Mouse (Mus musculus): ENCODE results near the gene Csrp1. TPM values are rescaled to one million over a fixed set of nuclear protein-coding genes. Genes with fewer than 3 reads are reported as not detected.

Csrp1 gene
- total and polyA plus RNA-seq, 3 experiments: 44.4 to 73.0 TPM; not detected in 1

DNA sequence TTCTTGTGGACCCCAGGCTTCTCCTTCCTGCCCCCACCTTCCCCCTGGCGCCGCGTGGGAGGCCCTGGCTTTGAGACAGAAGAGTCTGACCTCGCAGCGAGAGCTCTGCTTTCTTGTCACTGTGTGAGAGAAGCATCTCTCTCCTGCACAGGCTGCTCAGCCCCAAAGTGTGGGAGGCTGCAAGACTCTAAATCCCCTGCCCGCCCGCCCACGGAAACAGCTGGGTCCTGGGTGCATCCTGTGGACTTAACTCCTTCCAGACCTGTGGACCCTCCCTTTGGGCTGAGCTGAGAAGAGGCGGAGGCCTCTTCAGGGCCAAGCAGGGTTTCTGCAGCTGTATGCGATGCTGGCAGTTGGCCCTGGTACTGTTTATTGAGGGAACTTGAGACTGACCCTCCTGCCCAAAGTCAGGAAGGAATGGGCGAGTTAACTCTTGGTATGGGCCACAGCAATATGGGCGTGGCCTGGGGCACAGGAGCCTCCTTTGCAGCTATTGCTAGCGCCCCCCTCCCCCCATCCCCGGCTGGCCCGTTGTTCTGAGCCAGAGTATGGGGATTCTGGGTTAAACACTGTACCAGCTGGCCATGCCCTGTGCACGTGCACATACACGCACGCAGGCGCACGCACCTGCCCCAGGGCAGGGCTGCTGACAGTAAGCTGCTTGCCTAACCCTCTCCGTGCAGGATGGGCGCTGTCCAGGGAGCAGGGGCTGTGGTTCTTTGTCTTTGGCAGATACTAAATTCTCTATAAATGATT is 59.1 kb downstream of the Csrp1 start, which contains the start of gene Tnni1:
TSS of gene Tnni1 (plus strand) at position 655 of the 756 bp plus-strand sequence.
- DNase-seq (ENCODE audit: low read depth, low spot score): no peak
- Histone ChIP-seq H3K4me3 (ENCODE audit: control insufficient read depth in 1 of 2, insufficient read depth in 1 of 2, low read depth in 2 of 2, low read length in 2 of 2) (no peak within 1 kb of the TSS), H3K36me3 (ENCODE audit: control insufficient read depth in 1 of 2, insufficient read depth in 2 of 2, low read length in 2 of 2) (peaks cover 0 to 4% of the 10 kb centered on the region in 2 experiments; a peak in 1 of 4 replicates), H3K27ac (ENCODE audit: control insufficient read depth, low read depth, low read length) (no peak within 1 kb of the TSS), H3K4me1 (ENCODE audit: control insufficient read depth in 1 of 2, insufficient read depth in 2 of 2, low read length in 2 of 2) (peaks cover 0 to 6% of the 10 kb centered on the region in 2 experiments; a peak in 2 of 4 replicates), H3K9ac (ENCODE audit: control insufficient read depth, low read depth, low read length, poor library complexity, severe bottlenecking) (no peak within 1 kb of the TSS), H3K27me3 (ENCODE audit: control insufficient read depth in 1 of 2, insufficient read depth in 2 of 2, low read length in 2 of 2) (no peaks in the 10 kb centered on the region), H3K9me3 (replicated peaks; ENCODE audit: insufficient read depth, low read length) (no peaks in the 10 kb centered on the region), H3K79me2 (ENCODE audit: control insufficient read depth, insufficient read depth, low read length, poor library complexity) (no peaks in the 10 kb centered on the region)
- TF ChIP-seq JUND (IDR thresholded peaks at IDR 0.05; ENCODE audit: low read depth, low read length) (no peak), ELF1 (IDR thresholded peaks at IDR 0.05; ENCODE audit: low read depth, low read length) (no peak), ZKSCAN1 (IDR thresholded peaks at IDR 0.05; ENCODE audit: low read depth, low read length) (no peak), SIN3A (IDR thresholded peaks at IDR 0.05; ENCODE audit: low read length) (no peak), HCFC1 (IDR thresholded peaks at IDR 0.05; ENCODE audit: low read depth, low read length) (no peak), ZNF384 (IDR thresholded peaks at IDR 0.05; ENCODE audit: low read depth, low read length) (no peak), ETS1 (IDR thresholded peaks at IDR 0.05; ENCODE audit: low read depth, low read length) (no peak), RAD21 (IDR thresholded peaks at IDR 0.05; ENCODE audit: low read depth, low read length) (no peak), RCOR1 (IDR thresholded peaks at IDR 0.05; ENCODE audit: low read depth, low read length) (no peak), MAZ (IDR thresholded peaks at IDR 0.05; ENCODE audit: low read depth, low read length) (no peak), KAT2A (conservative IDR thresholded peaks at IDR 0.05; ENCODE audit: low read depth, low read length) (no peak), CTCF (IDR thresholded peaks at IDR 0.05 in 2 of 3, conservative IDR thresholded peaks at IDR 0.05 in 1 of 3; ENCODE audit: control insufficient read depth in 1 of 3, insufficient read depth in 1 of 3, low read depth in 2 of 3, low read length in 3 of 3, poor library complexity in 1 of 3, severe bottlenecking in 1 of 3) (no peak), MYB (IDR thresholded peaks at IDR 0.05; ENCODE audit: low read depth, low read length) (no peak), POLR2AphosphoS5 (IDR thresholded peaks at IDR 0.05; ENCODE audit: borderline replicate concordance, low read depth, low read length) (no peak), POLR2AphosphoS2 (IDR thresholded peaks at IDR 0.05; ENCODE audit: low read length) (no peak)

DNA sequence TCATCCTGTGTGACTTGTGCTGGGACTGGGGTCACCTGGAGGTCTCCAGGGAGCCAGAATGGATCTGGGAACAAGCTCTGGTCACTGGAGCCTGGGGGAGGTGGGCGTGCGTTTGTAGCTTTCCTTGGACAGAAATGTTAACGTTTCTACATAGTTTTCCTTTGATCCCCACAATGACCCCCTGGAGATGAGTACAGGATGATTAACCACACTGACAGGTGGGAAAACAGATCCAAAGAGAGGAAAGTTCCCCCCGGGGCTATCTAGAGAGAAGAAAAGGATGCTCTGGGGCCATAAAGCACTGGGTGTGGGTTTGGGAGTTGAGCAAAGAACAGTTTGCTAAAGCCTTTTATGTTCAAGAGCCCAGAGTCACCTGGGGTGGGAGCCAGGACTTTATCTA is 60.8 kb downstream of the Csrp1 start:
- TF ChIP-seq MAFK (IDR thresholded peaks at IDR 0.05; ENCODE audit: borderline replicate concordance, low read depth, low read length) (no peak), MAX (IDR thresholded peaks at IDR 0.05; ENCODE audit: low read length) (no peak), ZC3H11A (IDR thresholded peaks at IDR 0.05; ENCODE audit: low read depth, low read length) (no peak), SIN3A (IDR thresholded peaks at IDR 0.05; ENCODE audit: low read length) (no peak), USF1 (IDR thresholded peaks at IDR 0.05; ENCODE audit: low read depth, low read length) (no peak), USF2 (IDR thresholded peaks at IDR 0.05; ENCODE audit: borderline replicate concordance in 1 of 2, insufficient read depth in 1 of 2, low read depth in 1 of 2, low read length in 2 of 2) (no peak), GABPA (IDR thresholded peaks at IDR 0.05; ENCODE audit: low read depth, low read length) (no peak), NRF1 (IDR thresholded peaks at IDR 0.05; ENCODE audit: insufficient read depth, low read depth, low read length, poor library complexity, severe bottlenecking) (no peak), MXI1 (IDR thresholded peaks at IDR 0.05; ENCODE audit: low read depth, low read length) (no peak), NELFE (IDR thresholded peaks at IDR 0.05; ENCODE audit: low read depth, low read length) (no peak), ZNF384 (IDR thresholded peaks at IDR 0.05; ENCODE audit: low read depth, low read length) (no peak), MYB (IDR thresholded peaks at IDR 0.05; ENCODE audit: low read depth, low read length) (no peak), HCFC1 (IDR thresholded peaks at IDR 0.05; ENCODE audit: low read depth, low read length) (no peak), JUND (IDR thresholded peaks at IDR 0.05; ENCODE audit: low read depth, low read length) (no peak), POLR2A (IDR thresholded peaks at IDR 0.05; ENCODE audit: control insufficient read depth in 1 of 2, insufficient read depth in 1 of 2, low read depth in 1 of 2, low read length in 2 of 2, poor library complexity in 1 of 2) (no peak), UBTF (IDR thresholded peaks at IDR 0.05; ENCODE audit: borderline replicate concordance, insufficient read depth, low read depth, low read length) (no peak), POLR2AphosphoS5 (IDR thresholded peaks at IDR 0.05; ENCODE audit: borderline replicate concordance, low read depth, low read length) (no peak)
- no peaks in the 10 kb centered on the region for H3K27me3 ChIP-seq (ENCODE audit: control insufficient read depth in 1 of 2, insufficient read depth in 2 of 2, low read length in 2 of 2)
- no peak overlapping the region for H3K27ac ChIP-seq (ENCODE audit: control insufficient read depth, low read depth, low read length)
- no peak for DNase-seq (ENCODE audit: low read depth, low spot score)
- H3K4me3 ChIP-seq (ENCODE audit: control insufficient read depth in 1 of 2, insufficient read depth in 1 of 2, low read depth in 2 of 2, low read length in 2 of 2): no peak overlapping the region
- H3K9me3 ChIP-seq (replicated peaks; ENCODE audit: insufficient read depth, low read length): no peaks in the 10 kb centered on the region
- no peaks in the 10 kb centered on the region for H3K79me2 ChIP-seq (ENCODE audit: control insufficient read depth, insufficient read depth, low read length, poor library complexity)
- H3K9ac ChIP-seq (ENCODE audit: control insufficient read depth, low read depth, low read length, poor library complexity, severe bottlenecking): no peak overlapping the region
- H3K36me3 ChIP-seq (ENCODE audit: control insufficient read depth in 1 of 2, insufficient read depth in 2 of 2, low read length in 2 of 2): peaks cover 0 to 4% of the 10 kb centered on the region in 2 experiments; a peak in 1 of 4 replicates
- H3K4me1 ChIP-seq (ENCODE audit: control insufficient read depth in 1 of 2, insufficient read depth in 2 of 2, low read length in 2 of 2): peaks cover 0 to 6% of the 10 kb centered on the region in 2 experiments; a peak in 2 of 4 replicates

All from MEL (cell line).